Mouse (Mus musculus) left cerebral cortex, postnatal 36 days (tissue): ENCODE data around the gene Foxr1. TPM values are rescaled to one million over a fixed set of nuclear protein-coding genes. Genes with fewer than 3 reads are reported as not detected.
"Not testable (repeated sequence)": the region's sequence is repeated elsewhere in the genome, so short reads cannot be mapped to it uniquely, and the experiment has no call there.

Experiments used
- DNase-seq, 2 experiments: peaks; one replicate each; pipeline ENCODE4 v3.0.0; 2021 to 2022; ENCODE audit warnings: low spot score in 2 of 2, mixed read lengths in 1 of 2
- intact Hi-C: fragments of 180-260 bp; cut with DNase I; formaldehyde crosslinking; loops from one replicate; pipeline ENCODE4 v1.15.1; 2025
- total RNA-seq, 2 experiments: library from RNA; stranded (reverse); gene quantifications; 2 replicates each; pipeline ENCODE4 v1.2.3; 2021

Foxr1 gene
- total RNA-seq, 2 experiments from 2014 or later = not detected

DNA sequence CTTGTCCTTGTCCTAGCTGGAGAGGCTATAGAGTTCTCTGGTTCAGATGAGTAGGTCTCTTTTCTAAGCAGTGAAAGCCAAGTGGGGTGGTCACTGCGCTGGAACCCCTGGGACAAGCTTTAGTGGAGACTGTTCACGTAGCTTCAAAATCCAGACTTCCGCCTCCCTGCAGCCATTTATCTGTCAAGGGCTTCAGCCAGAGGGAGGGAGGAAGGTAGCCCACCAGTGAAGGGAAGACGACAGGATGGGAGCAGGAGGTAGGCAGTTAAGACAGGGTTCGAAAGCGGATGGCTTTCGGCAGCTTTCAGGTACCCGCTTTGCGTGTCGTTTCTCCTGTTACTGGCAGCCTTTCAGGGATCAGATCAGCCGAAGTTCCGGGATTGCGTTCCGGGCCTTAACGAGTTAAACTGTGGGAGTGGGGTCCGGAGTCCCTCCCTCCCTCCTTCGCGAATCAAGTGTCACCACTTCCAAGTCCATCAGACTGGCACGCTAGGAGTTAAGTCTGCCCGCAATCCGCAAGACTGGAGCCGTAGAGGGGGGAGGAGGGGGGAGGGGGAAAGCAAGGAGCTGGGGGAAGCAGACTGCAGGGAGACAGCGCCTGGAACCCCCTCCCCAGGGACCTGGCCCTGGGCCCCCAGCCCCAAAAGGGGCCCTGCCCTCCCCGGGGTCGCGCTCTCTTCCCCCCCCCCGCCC, 37.4 kb upstream of the Foxr1 start:
- DNase-seq = peak; percentile 70 to 73
- intact Hi-C loops = loop anchor here (2.0 kb wide), 1 partner anchor 20 kb away; no protein-coding TSS in a partner anchor

- no peak for DNase-seq
Observed at GRCm38 (mm10) chr9:44477339-44478228, 36.6 kb upstream of the Foxr1 start.

DNA sequence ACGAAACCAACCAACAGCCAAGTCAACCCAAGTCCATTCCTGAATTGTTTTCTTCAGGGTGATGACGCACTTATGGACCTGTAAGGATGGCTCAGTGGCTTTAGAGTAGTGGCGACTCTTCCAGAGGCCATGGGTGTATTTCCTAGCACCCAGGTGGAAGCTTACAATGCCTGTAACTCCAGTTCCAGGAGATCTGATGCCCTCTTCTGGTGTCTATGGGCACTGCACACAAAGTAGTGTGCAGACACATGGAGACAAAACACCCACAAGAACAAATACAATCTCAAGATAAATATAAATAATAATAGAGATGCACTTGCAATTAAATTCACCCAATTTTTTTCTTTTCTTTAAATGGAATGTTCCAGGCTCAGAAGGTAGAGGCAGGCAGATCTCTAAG, 35.0 kb upstream of the Foxr1 start:
- no peak for DNase-seq
- intact Hi-C loops = no loop called here

More at GRCm38 (mm10) chr9:44477339-44478228, 36.6 kb upstream of the Foxr1 start:
- intact Hi-C loops = loop anchor here (2.0 kb wide), 1 partner anchor 21 kb away; no protein-coding TSS in a partner anchor

GRCm38 (mm10) chr9:44474327-44474726, 33.4 kb upstream of the Foxr1 start:
- intact Hi-C loops = no loop called here
- DNase-seq = no peak

GRCm38 (mm10) chr9:44473184-44473583, 32.2 kb upstream of the Foxr1 start:
- no peak for DNase-seq
- intact Hi-C loops = no loop called here

- no peak for DNase-seq
- intact Hi-C loops = no loop called here
Observed at GRCm38 (mm10) chr9:44468800-44469199, 27.9 kb upstream of the Foxr1 start.

GRCm38 (mm10) chr9:44468224-44468623, 27.3 kb upstream of the Foxr1 start:
- no peak for DNase-seq
- intact Hi-C loops = no loop called here

- DNase-seq = no peak
- intact Hi-C loops = no loop called here
Observed at GRCm38 (mm10) chr9:44461950-44462349, 21.0 kb upstream of the Foxr1 start.

DNA sequence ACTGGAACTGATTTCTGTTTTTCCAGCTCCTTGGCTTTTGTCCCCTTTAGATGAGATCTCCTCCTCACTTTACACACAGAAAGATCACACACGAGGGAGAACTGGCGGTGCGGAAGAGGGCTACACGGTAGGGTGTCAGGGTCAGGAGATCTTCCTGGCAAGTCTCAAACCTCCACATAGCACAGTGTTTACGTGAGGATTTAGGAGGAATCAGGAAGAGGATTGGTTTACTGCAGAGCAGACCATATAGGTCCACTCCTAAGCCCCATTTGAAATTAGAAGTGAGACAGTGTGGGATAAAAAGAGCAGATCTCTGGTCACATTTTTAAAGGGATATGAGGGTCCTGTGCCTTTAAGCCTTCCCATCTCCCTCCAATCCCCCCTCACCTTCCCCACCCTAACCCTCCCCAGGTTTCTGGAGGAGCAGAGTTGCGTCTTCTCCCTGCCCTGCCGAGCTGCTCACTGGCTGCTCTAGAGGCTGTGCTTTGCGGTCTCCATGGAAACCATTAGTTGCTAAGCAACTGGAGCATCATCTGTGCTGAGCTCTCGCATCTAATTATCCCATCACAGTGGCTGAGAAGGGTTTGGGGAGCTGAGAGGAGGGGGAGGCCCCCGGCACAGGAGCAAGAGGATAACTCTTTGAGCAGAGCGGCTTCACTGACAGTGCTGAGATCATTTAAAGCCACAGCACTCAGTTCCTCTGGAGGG, 16.3 kb upstream of the Foxr1 start:
- intact Hi-C loops = loop anchor here (10.0 kb wide), 1 partner anchor 148 kb away; the partner anchor contains the start of gene Ddx6

GRCm38 (mm10) chr9:44454891-44455220, 13.9 kb upstream of the Foxr1 start, which contains the start of gene Upk2:
Gene Upk2, minus strand, starts transcription at chr9:44454976.
- DNase-seq = no peak
- intact Hi-C loops = loop anchor here (1.0 to 10.0 kb wide), 4 partner anchors 24 to 197 kb away; partner anchors contain the start of gene Ddx6

More for the DNA sequence above, 16.3 kb upstream of the Foxr1 start:
- DNase-seq = peak; percentile 83 to 86

DNA sequence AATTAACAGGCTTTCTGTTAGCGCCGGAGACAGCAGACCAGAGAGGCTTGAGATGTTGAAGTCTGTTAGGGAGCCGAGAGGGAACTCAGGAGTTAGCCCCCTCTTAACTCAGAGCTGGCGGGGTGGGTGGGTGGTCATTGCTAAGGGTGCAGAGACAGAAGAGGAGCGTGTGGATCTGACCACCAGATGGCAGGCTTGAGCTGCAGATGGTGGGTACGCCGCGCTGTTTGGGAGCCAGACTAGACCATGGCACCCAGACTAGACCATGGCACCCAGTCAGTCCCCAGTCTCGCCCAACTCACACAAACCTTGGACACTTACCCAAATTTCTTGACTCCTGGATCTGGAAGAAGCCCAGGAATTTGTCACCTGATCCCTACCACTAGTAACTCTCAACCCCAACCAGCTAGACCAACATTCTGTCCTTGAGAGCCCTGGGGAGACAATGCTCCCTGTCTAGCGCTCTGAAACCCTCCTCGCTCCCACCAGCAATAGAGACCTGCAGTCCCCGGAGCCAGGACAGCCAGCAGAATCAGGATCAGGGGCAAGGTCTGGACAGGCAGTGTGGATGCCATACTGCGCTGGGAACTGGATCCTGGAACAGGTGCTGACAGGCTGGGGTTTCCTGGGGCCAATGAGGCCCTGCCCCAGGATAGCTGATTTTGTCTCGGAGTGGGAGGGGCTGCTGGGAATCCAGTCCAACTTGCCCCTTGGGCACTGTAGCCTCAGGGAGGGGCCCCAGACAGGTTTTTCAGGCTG, 13.4 kb upstream of the Foxr1 start:
- DNase-seq = peak; percentile 80 to 81
- intact Hi-C loops = loop anchor here (1.0 to 10.0 kb wide), 4 partner anchors 25 to 198 kb away; partner anchors contain the start of gene Ddx6

DNA sequence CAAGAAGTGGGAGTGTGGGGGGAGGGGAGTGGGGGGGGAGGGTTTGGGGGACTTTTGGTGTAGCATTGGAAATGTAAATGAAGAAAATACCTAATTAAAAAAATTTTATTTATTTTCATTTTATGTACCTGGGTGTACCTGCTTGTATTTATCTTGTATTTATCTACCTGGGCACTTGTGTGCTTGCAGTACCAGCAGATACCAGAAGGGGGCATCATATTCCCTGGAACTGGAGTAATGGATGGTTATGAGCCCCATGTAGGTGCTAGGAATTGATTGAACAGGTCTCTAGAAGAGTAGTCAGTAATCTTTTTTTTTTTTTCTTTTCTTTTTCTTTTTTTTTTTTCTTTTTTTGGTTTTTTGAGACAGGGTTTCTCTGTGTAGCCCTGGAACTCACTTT, 9.5 kb upstream of the Foxr1 start:
- DNase-seq = no peak
- intact Hi-C loops = loop anchor here (10.0 kb wide), 1 partner anchor 154 kb away; the partner anchor contains the start of gene Ddx6

- intact Hi-C loops, DNase-seq: not testable (repeated sequence)
Observed at GRCm38 (mm10) chr9:44444402-44445025, 3.6 kb upstream of the Foxr1 start.

DNA sequence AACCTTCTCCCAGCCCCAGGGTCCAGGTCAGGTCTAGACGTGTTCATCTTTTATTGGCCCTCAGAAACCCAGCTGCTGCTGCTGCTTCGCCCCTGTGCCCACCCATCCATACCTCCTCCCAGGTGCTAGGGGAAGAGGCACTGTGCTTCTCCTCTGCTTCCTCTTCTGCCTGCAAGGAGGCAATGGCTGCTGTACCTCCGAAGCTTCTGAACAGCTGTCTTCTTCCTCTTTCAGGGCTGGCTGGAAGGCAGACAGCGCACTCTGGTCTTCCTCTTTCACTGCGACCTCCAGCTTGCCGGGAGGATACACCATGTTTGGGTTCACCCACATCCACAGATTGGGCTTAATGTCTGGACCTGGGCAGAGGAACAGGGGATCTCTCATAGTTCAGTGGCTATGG, 5.2 kb downstream of the Foxr1 start:
- intact Hi-C loops = no loop called here
- no peak for DNase-seq

- DNase-seq = no peak
- intact Hi-C loops = no loop called here
Observed at GRCm38 (mm10) chr9:44432577-44433185, 8.3 kb downstream of the Foxr1 start.

- no peak for DNase-seq
- intact Hi-C loops = no loop called here
Observed at GRCm38 (mm10) chr9:44423576-44423975, 17.4 kb downstream of the Foxr1 start.

DNA sequence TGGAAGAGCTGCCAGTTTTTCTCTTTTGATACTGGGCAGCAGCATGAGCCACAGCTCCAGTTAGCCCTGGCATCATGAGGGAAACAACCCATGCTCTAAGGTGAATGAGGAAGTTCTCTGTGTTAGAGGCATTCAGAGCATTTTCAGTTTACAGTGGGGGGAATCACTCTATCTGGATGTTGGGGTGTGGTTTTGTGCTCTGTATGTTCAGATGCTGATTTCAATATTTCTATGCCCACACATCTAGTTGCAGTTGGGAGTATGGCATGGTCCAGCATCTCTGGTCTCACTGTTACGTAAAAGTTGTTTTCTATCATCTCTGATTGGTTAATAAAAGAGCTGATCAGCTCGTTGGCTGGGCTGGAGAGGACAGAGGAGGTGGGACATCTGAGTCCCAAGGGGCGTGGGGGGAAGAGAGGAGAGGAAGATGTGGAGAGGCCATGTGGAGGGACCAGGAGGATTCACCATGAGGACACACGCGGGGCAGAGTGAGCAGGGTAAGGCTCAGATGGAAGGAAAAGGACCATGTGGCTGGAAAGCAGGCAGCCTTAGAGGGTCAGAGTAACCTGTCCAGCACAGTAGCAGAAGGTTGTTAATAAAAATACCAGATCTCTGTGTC, 20.5 kb downstream of the Foxr1 start:
- intact Hi-C loops = no loop called here
- no peak for DNase-seq

GRCm38 (mm10) chr9:44419730-44420129, 21.2 kb downstream of the Foxr1 start:
- intact Hi-C loops, DNase-seq: not testable (repeated sequence)
